Mouse (Mus musculus): Measurements from ENCODE around the gene Mycbpap. TPM values are rescaled to one million over a fixed set of nuclear protein-coding genes. Genes with fewer than 3 reads are reported as not detected.

Gene Mycbpap
- polyA plus RNA-seq, 1 experiment from 2014 or later, result 9.1 TPM

GRCm38 (mm10) chr11:94482738-94483137 lies 38.8 kb downstream of the Mycbpap start:
- H3K4me3 ChIP-seq (ENCODE audit: low read depth, low read length), result no peak overlapping the region
- H3K36me3 ChIP-seq (ENCODE audit: control insufficient read depth, insufficient read depth, low read length), result no peaks in the 10 kb centered on the region
- H3K4me1 ChIP-seq (ENCODE audit: control insufficient read depth, insufficient read depth, low read length), result no peaks in the 10 kb centered on the region
- no peak overlapping the region for H3K4me2 ChIP-seq
- H3K27ac ChIP-seq (ENCODE audit: low read depth, low read length), result no peak overlapping the region
- ATAC-seq (replicated peaks; ENCODE audit: insufficient number of reproducible peaks, low FRiP score, low TSS enrichment), result no peak
- peaks cover 42% of the 10 kb centered on the region for H3K27me3 ChIP-seq (ENCODE audit: control insufficient read depth, insufficient read depth, low read length)
- 86% methylated on average over 11 of the region's 11 CpGs for WGBS (ENCODE audit: insufficient replicate concordance)
- H3K9ac ChIP-seq (ENCODE audit: low read depth, low read length), result no peak overlapping the region
- no peaks in the 10 kb centered on the region for H3K9me3 ChIP-seq (replicated peaks; ENCODE audit: control insufficient read depth, low read length)

GRCm38 (mm10) chr11:94481963-94482362 lies 39.6 kb downstream of the Mycbpap start:
- no peaks in the 10 kb centered on the region for H3K36me3 ChIP-seq (ENCODE audit: control insufficient read depth, insufficient read depth, low read length)
- no peak overlapping the region for H3K4me3 ChIP-seq (ENCODE audit: low read depth, low read length)
- H3K27ac ChIP-seq (ENCODE audit: low read depth, low read length), result no peak overlapping the region
- H3K9me3 ChIP-seq (replicated peaks; ENCODE audit: control insufficient read depth, low read length), result no peaks in the 10 kb centered on the region
- peaks cover 48% of the 10 kb centered on the region for H3K27me3 ChIP-seq (ENCODE audit: control insufficient read depth, insufficient read depth, low read length)
- no peak for ATAC-seq (replicated peaks; ENCODE audit: insufficient number of reproducible peaks, low FRiP score, low TSS enrichment)
- no peaks in the 10 kb centered on the region for H3K4me1 ChIP-seq (ENCODE audit: control insufficient read depth, insufficient read depth, low read length)
- WGBS (ENCODE audit: insufficient replicate concordance), result 91% methylated on average over 7 of the region's 7 CpGs
- H3K4me2 ChIP-seq, result no peak overlapping the region
- no peak overlapping the region for H3K9ac ChIP-seq (ENCODE audit: low read depth, low read length)

GRCm38 (mm10) chr11:94480382-94480781 lies 41.2 kb downstream of the Mycbpap start:
- Histone ChIP-seq H3K9me3 (replicated peaks; ENCODE audit: control insufficient read depth, low read length) (no peaks in the 10 kb centered on the region), H3K27me3 (ENCODE audit: control insufficient read depth, insufficient read depth, low read length) (peaks cover 54% of the 10 kb centered on the region), H3K36me3 (ENCODE audit: control insufficient read depth, insufficient read depth, low read length) (no peaks in the 10 kb centered on the region), H3K4me1 (ENCODE audit: control insufficient read depth, insufficient read depth, low read length) (no peaks in the 10 kb centered on the region), H3K4me3 (ENCODE audit: low read depth, low read length) (no peak overlapping the region), H3K27ac (ENCODE audit: low read depth, low read length) (no peak overlapping the region), H3K9ac (ENCODE audit: low read depth, low read length) (no peak overlapping the region), H3K4me2 (no peak overlapping the region)
- 83% methylated on average over 9 of the region's 9 CpGs for WGBS (ENCODE audit: insufficient replicate concordance)
- ATAC-seq (replicated peaks; ENCODE audit: insufficient number of reproducible peaks, low FRiP score, low TSS enrichment), result no peak

GRCm38 (mm10) chr11:94477651-94478050 lies 43.9 kb downstream of the Mycbpap start:
- Histone ChIP-seq H3K9me3 (replicated peaks; ENCODE audit: control insufficient read depth, low read length) (no peaks in the 10 kb centered on the region), H3K27me3 (ENCODE audit: control insufficient read depth, insufficient read depth, low read length) (peaks cover 70% of the 10 kb centered on the region), H3K4me1 (ENCODE audit: control insufficient read depth, insufficient read depth, low read length) (peaks cover 15% of the 10 kb centered on the region), H3K36me3 (ENCODE audit: control insufficient read depth, insufficient read depth, low read length) (no peaks in the 10 kb centered on the region), H3K4me3 (ENCODE audit: low read depth, low read length) (no peak overlapping the region), H3K9ac (ENCODE audit: low read depth, low read length) (no peak overlapping the region), H3K27ac (ENCODE audit: low read depth, low read length) (no peak overlapping the region), H3K4me2 (no peak overlapping the region)
- 69% methylated on average over 6 of the region's 6 CpGs for WGBS (ENCODE audit: insufficient replicate concordance)
- no peak for ATAC-seq (replicated peaks; ENCODE audit: insufficient number of reproducible peaks, low FRiP score, low TSS enrichment)

- H3K27ac ChIP-seq (ENCODE audit: low read depth, low read length), result no peak overlapping the region
- H3K9me3 ChIP-seq (replicated peaks; ENCODE audit: control insufficient read depth, low read length), result no peaks in the 10 kb centered on the region
- 16% methylated on average over 11 of the region's 11 CpGs for WGBS (ENCODE audit: insufficient replicate concordance)
- H3K4me1 ChIP-seq (ENCODE audit: control insufficient read depth, insufficient read depth, low read length), result peaks cover 19% of the 10 kb centered on the region
- ATAC-seq (replicated peaks; ENCODE audit: insufficient number of reproducible peaks, low FRiP score, low TSS enrichment), result no peak
- H3K36me3 ChIP-seq (ENCODE audit: control insufficient read depth, insufficient read depth, low read length), result no peaks in the 10 kb centered on the region
- no peak overlapping the region for H3K9ac ChIP-seq (ENCODE audit: low read depth, low read length)
- H3K27me3 ChIP-seq (ENCODE audit: control insufficient read depth, insufficient read depth, low read length), result peaks cover 86% of the 10 kb centered on the region
- no peak overlapping the region for H3K4me2 ChIP-seq
- no peak overlapping the region for H3K4me3 ChIP-seq (ENCODE audit: low read depth, low read length)
These were observed 45.8 kb downstream of the Mycbpap start for GRCm38 (mm10) chr11:94475722-94476121.

- Histone ChIP-seq H3K4me2 (peak overlapping the region; percentile 99), H3K9me3 (replicated peaks; ENCODE audit: control insufficient read depth, low read length) (no peaks in the 10 kb centered on the region)
These were observed 47.0 kb downstream of the Mycbpap start for GRCm38 (mm10) chr11:94474544-94474910.

GRCm38 (mm10) chr11:94473707-94474543 lies 47.6 kb downstream of the Mycbpap start, which contains the start of gene Cacna1g:
Gene Cacna1g (minus strand): TSS chr11:94474198.
- Histone ChIP-seq H3K9ac (ENCODE audit: low read depth, low read length) (peak within 1 kb of the TSS; percentile 65), H3K4me2 (peak within 1 kb of the TSS; percentile 99), H3K4me1 (ENCODE audit: control insufficient read depth, insufficient read depth, low read length) (peaks cover 23% of the 10 kb centered on the region), H3K36me3 (ENCODE audit: control insufficient read depth, insufficient read depth, low read length) (no peaks in the 10 kb centered on the region), H3K27ac (ENCODE audit: low read depth, low read length) (0 out of 2 replicates have a peak within 1 kb of the TSS, but pooled peaks have one; percentile 7), H3K9me3 (replicated peaks; ENCODE audit: control insufficient read depth, low read length) (no peaks in the 10 kb centered on the region), H3K27me3 (ENCODE audit: control insufficient read depth, insufficient read depth, low read length) (peaks cover 79% of the 10 kb centered on the region), H3K4me3 (ENCODE audit: low read depth, low read length) (peak within 1 kb of the TSS; percentile 67)
- under 1% methylated on average over 58 of the region's 71 CpGs for WGBS (ENCODE audit: insufficient replicate concordance)
- ATAC-seq (replicated peaks; ENCODE audit: insufficient number of reproducible peaks, low FRiP score, low TSS enrichment), result peak; percentile 81

More at GRCm38 (mm10) chr11:94474544-94474910, 47.0 kb downstream of the Mycbpap start:
- peaks cover 20% of the 10 kb centered on the region for H3K4me1 ChIP-seq (ENCODE audit: control insufficient read depth, insufficient read depth, low read length)
- H3K27me3 ChIP-seq (ENCODE audit: control insufficient read depth, insufficient read depth, low read length), result peaks cover 82% of the 10 kb centered on the region
- H3K36me3 ChIP-seq (ENCODE audit: control insufficient read depth, insufficient read depth, low read length), result no peaks in the 10 kb centered on the region
- no peak overlapping the region for H3K27ac ChIP-seq (ENCODE audit: low read depth, low read length)
- H3K4me3 ChIP-seq (ENCODE audit: low read depth, low read length), result peak overlapping the region; percentile 67
- no peak for ATAC-seq (replicated peaks; ENCODE audit: insufficient number of reproducible peaks, low FRiP score, low TSS enrichment)
- 3% methylated on average over 11 of the region's 11 CpGs for WGBS (ENCODE audit: insufficient replicate concordance)
- H3K9ac ChIP-seq (ENCODE audit: low read depth, low read length), result no peak overlapping the region

GRCm38 (mm10) chr11:94472916-94473706 lies 48.4 kb downstream of the Mycbpap start:
- Histone ChIP-seq H3K4me3 (ENCODE audit: low read depth, low read length) (peak overlapping the region; percentile 67), H3K4me1 (ENCODE audit: control insufficient read depth, insufficient read depth, low read length) (peaks cover 27% of the 10 kb centered on the region), H3K9ac (ENCODE audit: low read depth, low read length) (peak overlapping the region; percentile 65), H3K4me2 (peak overlapping the region; percentile 99), H3K27me3 (ENCODE audit: control insufficient read depth, insufficient read depth, low read length) (peaks cover 71% of the 10 kb centered on the region), H3K27ac (ENCODE audit: low read depth, low read length) (0 out of 2 replicates have a peak overlapping the region, but pooled peaks have one; percentile 7), H3K9me3 (replicated peaks; ENCODE audit: control insufficient read depth, low read length) (no peaks in the 10 kb centered on the region), H3K36me3 (ENCODE audit: control insufficient read depth, insufficient read depth, low read length) (no peaks in the 10 kb centered on the region)
- WGBS (ENCODE audit: insufficient replicate concordance), result under 1% methylated on average over 47 of the region's 52 CpGs
- no peak for ATAC-seq (replicated peaks; ENCODE audit: insufficient number of reproducible peaks, low FRiP score, low TSS enrichment)
